Mouse (Mus musculus): Measurements from ENCODE around the gene Fto. TPM values are rescaled to one million over a fixed set of nuclear protein-coding genes. Genes with fewer than 3 reads are reported as not detected.

The Fto gene
- total RNA-seq, 2 experiments from 2014 or later, result 7.5 to 7.9 TPM

GRCm38 (mm10) chr8:91685408-91685807, 372.1 kb downstream of the Fto start:
- no peak for ATAC-seq (replicated peaks; ENCODE audit: low FRiP score, poor library complexity, severe bottlenecking)

- no peak for ATAC-seq (replicated peaks; ENCODE audit: low FRiP score, poor library complexity, severe bottlenecking)
Observed at GRCm38 (mm10) chr8:91692056-91692721, 378.9 kb downstream of the Fto start.

GRCm38 (mm10) chr8:91706533-91706932, 393.2 kb downstream of the Fto start:
- ATAC-seq (replicated peaks; ENCODE audit: low FRiP score, poor library complexity, severe bottlenecking), result no peak

GRCm38 (mm10) chr8:91708661-91709060, 395.3 kb downstream of the Fto start:
- ATAC-seq (replicated peaks; ENCODE audit: low FRiP score, poor library complexity, severe bottlenecking), result no peak

- no peak for ATAC-seq (replicated peaks; ENCODE audit: low FRiP score, poor library complexity, severe bottlenecking)
Observed at GRCm38 (mm10) chr8:91709768-91710167, 396.4 kb downstream of the Fto start.

GRCm38 (mm10) chr8:91711202-91711601, 397.9 kb downstream of the Fto start:
- ATAC-seq (replicated peaks; ENCODE audit: low FRiP score, poor library complexity, severe bottlenecking), result no peak

- ATAC-seq (replicated peaks; ENCODE audit: low FRiP score, poor library complexity, severe bottlenecking), result no peak
Observed at GRCm38 (mm10) chr8:91711981-91712598, 398.8 kb downstream of the Fto start.

GRCm38 (mm10) chr8:91712731-91713569, 399.6 kb downstream of the Fto start:
- no peak for ATAC-seq (replicated peaks; ENCODE audit: low FRiP score, poor library complexity, severe bottlenecking)

GRCm38 (mm10) chr8:91713677-91714312, 400.5 kb downstream of the Fto start:
- no peak for ATAC-seq (replicated peaks; ENCODE audit: low FRiP score, poor library complexity, severe bottlenecking)

- ATAC-seq (replicated peaks; ENCODE audit: low FRiP score, poor library complexity, severe bottlenecking), result no peak
Observed at GRCm38 (mm10) chr8:91714733-91715132, 401.4 kb downstream of the Fto start.

GRCm38 (mm10) chr8:91715387-91716085, 402.2 kb downstream of the Fto start:
- no peak for ATAC-seq (replicated peaks; ENCODE audit: low FRiP score, poor library complexity, severe bottlenecking)

Other genes with a start within 250 kb of the Fto start
- gene Rbl2, start 243.5 kb upstream of the Fto start, total RNA-seq (2015; ENCODE audit: low replicate concordance), result 24.5 and 28.9 TPM in 2 replicates
- gene Rbl2, start 243.5 kb upstream of the Fto start, total RNA-seq (2017; ENCODE audit: low replicate concordance), result 20.0 and 28.2 TPM in 2 replicates
- 2.2 and 3.4 TPM in 2 replicates for gene Aktip, start 113.5 kb upstream of the Fto start, total RNA-seq (2015; ENCODE audit: low replicate concordance)
- gene Aktip, start 113.5 kb upstream of the Fto start, total RNA-seq (2017; ENCODE audit: low replicate concordance), result 0.23 and 3.9 TPM in 2 replicates
- gene Rpgrip1l, start 263 bp upstream of the Fto start, total RNA-seq (2015; ENCODE audit: low replicate concordance), result 10.1 and 47.2 TPM in 2 replicates
- gene Rpgrip1l, start 263 bp upstream of the Fto start, total RNA-seq (2017; ENCODE audit: low replicate concordance), result 11.4 and 11.6 TPM in 2 replicates